Mouse (Mus musculus) heart, embryonic 11.5 days (tissue): ENCODE measurements around the gene Supt5. TPM values are rescaled to one million over a fixed set of nuclear protein-coding genes. Genes with fewer than 3 reads are reported as not detected.

Experiments
- ATAC-seq: fragments of 200-750 bp; cut with Nextera tagmentation; replicated peaks from 2 replicates; pipeline ENCODE4 v1.8.0; 2017; ENCODE audit warnings: moderate library complexity; ENCODE audit not compliant: insufficient number of reproducible peaks, low FRiP score, low TSS enrichment
- H3K27ac ChIP-seq: fragments of 300-500 bp; sonication (generic); 2 replicates; pipeline ENCODE4 v1.5.1; 2014; ENCODE audit warnings: mild to moderate bottlenecking, low read depth, low read length
- H3K27me3 ChIP-seq: fragments of 300-500 bp; sonication (generic); 2 replicates; pipeline ENCODE4 v1.6.1; 2014; ENCODE audit warnings: mild to moderate bottlenecking, low read length, mixed read lengths; ENCODE audit not compliant: control insufficient read depth, insufficient read depth
- H3K36me3 ChIP-seq: fragments of 300-500 bp; sonication (generic); 2 replicates; pipeline ENCODE4 v1.6.1; 2014; ENCODE audit warnings: mild to moderate bottlenecking, low read length, moderate library complexity, mixed read lengths; ENCODE audit not compliant: control insufficient read depth, insufficient read depth
- H3K4me1 ChIP-seq: fragments of 300-500 bp; sonication (generic); 2 replicates; pipeline ENCODE4 v1.6.1; 2014; ENCODE audit warnings: low read length; ENCODE audit not compliant: control insufficient read depth, insufficient read depth
- H3K4me2 ChIP-seq: fragments of 300-500 bp; sonication (generic); 2 replicates; pipeline ENCODE4 v1.6.1; 2014; ENCODE audit warnings: mild to moderate bottlenecking, moderate library complexity
- H3K4me3 ChIP-seq: fragments of 300-500 bp; sonication (generic); 2 replicates; pipeline ENCODE4 v1.5.1; 2014; ENCODE audit warnings: low read depth, low read length
- H3K9ac ChIP-seq: fragments of 300-500 bp; sonication (generic); 2 replicates; pipeline ENCODE4 v1.6.1; 2014; ENCODE audit warnings: mild to moderate bottlenecking, low read depth, low read length, moderate library complexity
- H3K9me3 ChIP-seq: fragments of 300-500 bp; sonication (generic); replicated peaks from 2 replicates; pipeline ENCODE4 v1.6.1; 2016; ENCODE audit warnings: low read length; ENCODE audit not compliant: control insufficient read depth
- WGBS: fragments of 180-500 bp; shearing (Covaris S2); extraction: QIAGEN DNeasy Blood & Tissue Kit; methylation state at CpG from one replicate; pipeline ENCODE4 v1.1.7; 2014; ENCODE audit not compliant: insufficient replicate concordance; 5-methylcytosine and 5-hydroxymethylcytosine counted together
- polyA plus RNA-seq: library from polyadenylated mRNA; unstranded; fragments of >200 nt; fragmentation: Nextera tagmentation; extraction: Ambion mirVana; gene quantifications from 2 replicates; pipeline ENCODE4 v1.2.1, GENCODE M21; 2014

The Supt5 gene
- polyA plus RNA-seq, 1 experiment from 2014 or later = 55.2 TPM

DNA sequence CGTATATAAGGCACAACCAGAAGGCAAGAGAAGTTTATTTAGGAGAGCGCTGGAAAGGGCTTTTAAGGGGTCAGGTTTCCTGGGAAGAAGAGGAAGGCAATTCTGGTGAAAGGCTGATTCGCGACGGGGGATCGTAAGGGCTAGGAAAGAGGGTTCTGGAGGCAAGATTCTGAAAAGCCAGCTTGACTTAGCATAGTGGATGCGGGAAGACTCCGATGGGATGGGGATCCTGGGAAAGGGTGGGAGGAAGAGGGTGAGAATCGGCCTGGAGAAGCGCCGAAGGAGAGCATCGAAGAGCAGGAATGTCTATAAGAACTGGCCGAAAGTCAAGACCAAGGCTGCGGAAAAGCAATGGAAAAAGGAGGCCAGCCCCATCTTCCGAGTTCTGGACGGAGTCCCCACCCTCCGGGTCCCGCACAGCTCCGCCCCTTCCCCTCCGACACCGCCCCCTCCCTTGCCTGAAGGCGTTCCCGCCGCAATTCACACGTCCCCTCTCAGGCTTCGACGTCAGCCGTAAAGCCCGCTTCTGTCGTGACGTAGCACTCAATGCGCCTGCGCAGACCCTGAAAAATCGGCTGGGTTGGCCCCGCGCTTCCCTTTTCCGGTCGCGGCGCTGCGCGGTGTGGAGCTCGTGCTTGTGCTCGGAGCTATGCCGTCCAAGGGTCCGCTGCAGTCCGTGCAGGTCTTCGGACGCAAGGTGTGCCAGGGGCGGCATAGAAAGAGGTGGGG, 11.8 kb upstream of the Supt5 start, which contains the start of gene Rps16:
Gene Rps16 (plus strand): TSS at position 498 of the 729 bp plus-strand sequence.
- Histone ChIP-seq H3K4me1 (peaks cover 10% of the 10 kb centered on the region), H3K27ac (peak within 1 kb of the TSS; percentile 86), H3K9me3 (no peaks in the 10 kb centered on the region), H3K4me3 (peak within 1 kb of the TSS; percentile 92), H3K9ac (peak within 1 kb of the TSS; percentile 98), H3K36me3 (peaks cover 26% of the 10 kb centered on the region), H3K4me2 (peak within 1 kb of the TSS; percentile 94), H3K27me3 (no peaks in the 10 kb centered on the region)
- under 1% methylated on average over 50 of the region's 50 CpGs for WGBS
- peak; percentile 94 for ATAC-seq

DNA sequence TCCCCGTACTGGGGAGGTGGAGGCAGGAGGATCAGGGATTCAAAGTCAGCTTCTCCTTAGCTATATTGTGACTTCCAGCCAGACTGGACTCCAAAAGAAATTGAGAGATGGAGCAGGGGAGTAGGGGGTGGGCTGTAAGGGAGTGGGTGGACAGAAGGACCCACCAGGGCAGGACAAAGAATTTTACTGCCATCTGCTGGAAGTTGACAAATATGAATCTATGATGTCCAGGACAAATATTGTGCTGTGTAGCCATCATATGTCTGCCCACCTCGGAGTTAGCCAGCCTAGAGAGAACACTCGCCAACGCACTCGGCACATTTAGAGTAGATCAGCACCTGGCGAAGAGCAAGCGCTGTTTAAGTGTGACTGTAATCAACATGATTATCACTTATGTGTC, 10.1 kb upstream of the Supt5 start:
- no peak for ATAC-seq
- WGBS = 74% methylated on average over 7 of the region's 7 CpGs
- Histone ChIP-seq H3K9ac (no peak overlapping the region), H3K27me3 (no peaks in the 10 kb centered on the region), H3K4me1 (peaks cover 10% of the 10 kb centered on the region), H3K4me3 (no peak overlapping the region), H3K27ac (no peak overlapping the region), H3K4me2 (no peak overlapping the region), H3K9me3 (no peaks in the 10 kb centered on the region), H3K36me3 (peaks cover 15% of the 10 kb centered on the region)

DNA sequence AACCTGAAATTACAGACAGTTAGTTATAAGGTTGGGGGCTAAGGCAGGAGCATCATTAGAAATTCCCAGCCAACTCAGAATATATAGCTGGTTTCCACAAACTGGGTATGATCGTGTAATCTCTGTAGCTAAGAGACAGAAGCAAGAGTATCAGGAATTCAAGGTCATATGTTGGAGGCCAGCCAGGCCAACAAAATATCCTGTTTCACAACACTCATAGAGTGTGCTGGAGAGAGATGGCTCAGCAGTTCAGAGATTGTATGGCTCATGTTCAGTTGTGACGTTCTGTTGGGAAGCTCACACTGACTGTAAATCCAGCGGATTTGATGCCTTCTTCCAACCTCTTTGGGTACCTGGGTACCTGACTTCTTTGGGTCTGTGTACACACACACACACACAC, 9.2 kb upstream of the Supt5 start:
- Histone ChIP-seq H3K27ac (no peak overlapping the region), H3K27me3 (no peaks in the 10 kb centered on the region), H3K36me3 (peaks cover 7% of the 10 kb centered on the region; the same call in 1 of the 2 replicates), H3K9ac (no peak overlapping the region), H3K4me2 (no peak overlapping the region), H3K4me3 (no peak overlapping the region), H3K9me3 (no peaks in the 10 kb centered on the region), H3K4me1 (peaks cover 10% of the 10 kb centered on the region)
- WGBS = 76% methylated on average over 3 of the region's 3 CpGs
- no peak for ATAC-seq

DNA sequence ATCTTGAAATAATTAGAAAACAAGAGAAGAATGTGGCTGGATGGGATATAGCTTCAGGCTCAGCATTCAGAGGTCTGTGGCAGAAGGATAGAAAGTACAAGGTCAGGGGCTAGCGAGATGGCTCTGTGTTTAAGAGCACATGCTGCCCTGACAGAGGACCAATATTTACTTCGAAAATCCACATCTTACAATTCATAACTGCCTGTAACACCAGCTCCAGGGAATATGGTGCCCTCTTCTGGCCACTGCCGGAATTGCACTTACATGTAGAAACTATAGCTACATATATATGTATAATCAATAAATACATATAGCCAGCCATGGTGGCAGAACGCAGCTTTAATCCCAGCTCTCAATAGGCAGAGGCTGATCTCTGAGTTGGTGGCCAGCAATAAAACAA, 6.1 kb upstream of the Supt5 start:
- H3K27ac ChIP-seq = no peak overlapping the region
- H3K4me2 ChIP-seq = no peak overlapping the region
- H3K4me3 ChIP-seq = no peak overlapping the region
- H3K27me3 ChIP-seq = no peaks in the 10 kb centered on the region
- no peaks in the 10 kb centered on the region for H3K36me3 ChIP-seq
- H3K9me3 ChIP-seq = no peaks in the 10 kb centered on the region
- H3K4me1 ChIP-seq = peaks cover under 1% of the 10 kb centered on the region; the same call in 1 of the 2 replicates
- 11% methylated on average over 4 of the region's 4 CpGs for WGBS
- no peak for ATAC-seq
- H3K9ac ChIP-seq = no peak overlapping the region

DNA sequence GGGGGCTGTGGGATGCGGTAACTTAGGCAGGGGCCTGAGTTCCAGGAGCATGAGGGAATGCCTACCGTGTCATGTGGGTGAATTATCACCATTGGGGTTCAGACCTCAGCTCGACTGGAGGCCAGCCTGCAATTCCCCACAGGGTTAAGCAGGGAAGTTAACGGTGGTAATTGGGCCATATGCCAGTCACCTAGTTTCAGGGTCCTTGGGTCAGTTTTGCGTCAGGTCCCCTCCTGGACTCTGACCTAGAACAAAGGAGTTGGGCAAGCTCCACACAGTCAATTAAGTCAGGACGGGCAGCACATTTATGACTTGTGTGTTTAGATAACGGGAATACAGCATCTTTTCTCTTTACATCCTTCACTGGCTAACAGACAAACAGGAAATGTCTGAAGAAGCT, 2.8 kb upstream of the Supt5 start:
- H3K9me3 ChIP-seq = no peaks in the 10 kb centered on the region

DNA sequence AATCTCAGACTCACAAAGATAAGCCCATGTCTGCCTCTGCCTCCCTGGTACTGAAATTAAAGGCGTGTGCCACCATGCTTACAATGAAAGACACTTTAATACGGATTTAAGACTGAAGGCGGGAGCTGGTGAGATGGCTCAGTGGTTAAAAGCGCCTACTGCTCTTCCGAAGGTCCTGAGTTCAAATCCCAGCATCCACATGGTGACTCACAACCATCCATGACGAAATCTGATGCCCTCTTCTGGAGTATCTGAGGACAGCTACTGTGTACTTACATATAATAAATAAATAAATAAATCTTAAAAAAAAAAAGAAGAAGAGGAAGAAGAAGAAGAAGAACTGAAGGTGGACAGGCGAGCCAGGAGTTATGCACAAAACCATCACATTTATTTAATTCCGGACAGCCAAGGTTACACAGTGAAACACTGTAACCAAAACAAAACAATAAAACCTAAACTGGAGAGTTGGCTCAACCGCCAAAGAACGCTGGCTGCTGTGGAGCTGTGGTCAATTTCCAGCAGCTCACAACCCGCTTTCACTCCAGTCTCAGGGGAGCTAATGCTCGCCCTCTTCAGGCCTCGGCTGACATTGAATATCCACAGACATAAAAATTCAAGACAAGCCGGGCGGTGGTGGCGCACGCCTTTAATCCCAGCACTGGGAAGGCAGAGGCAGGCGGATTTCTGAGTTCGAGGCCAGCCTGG, 819 bp upstream of the Supt5 start:
- Histone ChIP-seq H3K36me3 (0 out of 2 replicates have a peak, but pooled peaks cover 3% of the 10 kb centered on the region), H3K27me3 (no peaks in the 10 kb centered on the region), H3K9me3 (no peaks in the 10 kb centered on the region), H3K4me1 (peaks cover 11% of the 10 kb centered on the region; the same call in 1 of the 2 replicates), H3K9ac (peak overlapping the region; percentile 87; the same call in 1 of the 2 replicates), H3K4me2 (peak overlapping the region; percentile 92), H3K27ac (peak overlapping the region; percentile 90), H3K4me3 (peak overlapping the region; percentile 80)
- WGBS = 78% methylated on average over 19 of the region's 19 CpGs
- no peak for ATAC-seq

More for the DNA sequence above, 2.8 kb upstream of the Supt5 start:
- WGBS = 38% methylated on average over 7 of the region's 7 CpGs
- Histone ChIP-seq H3K4me2 (no peak overlapping the region), H3K9ac (no peak overlapping the region), H3K36me3 (no peaks in the 10 kb centered on the region), H3K27ac (no peak overlapping the region), H3K4me3 (no peak overlapping the region), H3K27me3 (no peaks in the 10 kb centered on the region), H3K4me1 (peaks cover 11% of the 10 kb centered on the region; the same call in 1 of the 2 replicates)
- ATAC-seq = no peak

DNA sequence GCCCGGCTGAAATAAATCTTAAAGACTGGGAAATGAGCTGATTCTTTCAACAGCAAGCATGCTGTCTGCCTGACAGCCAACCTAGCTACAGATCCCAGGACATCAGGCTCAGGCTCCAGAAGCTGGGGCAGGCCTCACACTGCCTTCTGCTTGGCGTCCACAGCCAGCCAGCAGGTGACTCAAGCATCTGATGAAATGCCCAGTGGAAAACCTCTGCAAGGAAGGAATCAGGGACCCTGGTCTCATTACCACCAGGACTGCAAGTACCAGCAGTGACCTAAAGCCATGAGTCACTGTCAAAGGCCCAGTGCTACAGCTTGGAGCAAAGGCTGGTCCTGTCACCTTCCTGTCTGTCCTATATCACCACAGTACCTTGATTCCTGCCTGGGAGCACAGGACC, 3.1 kb downstream of the Supt5 start:
- 91% methylated on average over 2 of the region's 2 CpGs for WGBS
- no peak overlapping the region for H3K27ac ChIP-seq
- H3K4me2 ChIP-seq = no peak overlapping the region
- H3K9ac ChIP-seq = no peak overlapping the region
- no peaks in the 10 kb centered on the region for H3K9me3 ChIP-seq
- ATAC-seq = no peak
- H3K27me3 ChIP-seq = no peaks in the 10 kb centered on the region
- peaks cover 3% of the 10 kb centered on the region; the same call in 1 of the 2 replicates for H3K36me3 ChIP-seq
- peaks cover 11% of the 10 kb centered on the region; the same call in 1 of the 2 replicates for H3K4me1 ChIP-seq
- no peak overlapping the region for H3K4me3 ChIP-seq

DNA sequence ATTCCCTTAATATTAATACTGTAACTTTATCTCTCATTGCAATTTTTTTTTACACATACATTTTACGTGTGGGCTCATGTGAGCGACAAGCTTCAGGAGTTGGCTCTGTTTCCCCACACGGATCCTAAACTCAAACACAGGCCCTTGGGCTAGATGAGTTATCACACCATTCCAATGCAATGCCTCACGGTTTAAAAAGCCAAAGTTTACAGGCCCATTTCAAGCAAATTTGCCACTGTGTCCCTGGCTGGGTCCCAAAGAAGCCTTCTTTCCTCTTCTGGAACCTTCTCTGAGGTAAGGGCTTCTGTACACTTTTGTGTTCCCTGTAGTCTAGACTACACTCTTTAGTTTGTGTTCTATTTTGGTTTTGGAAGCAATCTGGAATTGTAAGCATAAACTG, 4.0 kb downstream of the Supt5 start:
- no peaks in the 10 kb centered on the region for H3K9me3 ChIP-seq
- H3K27me3 ChIP-seq = no peaks in the 10 kb centered on the region
- WGBS = 91% methylated on average over 4 of the region's 4 CpGs
- no peak overlapping the region for H3K4me3 ChIP-seq
- peaks cover 10% of the 10 kb centered on the region for H3K36me3 ChIP-seq
- ATAC-seq = no peak
- H3K4me1 ChIP-seq = peaks cover 11% of the 10 kb centered on the region; the same call in 1 of the 2 replicates
- no peak overlapping the region for H3K4me2 ChIP-seq
- H3K9ac ChIP-seq = no peak overlapping the region
- H3K27ac ChIP-seq = no peak overlapping the region
